Mouse (Mus musculus) kidney, embryonic 15.5 days (tissue): Measurements from ENCODE around the gene Uqcc1. TPM values are rescaled to one million over a fixed set of nuclear protein-coding genes. Genes with fewer than 3 reads are reported as not detected.

Experiments
- ATAC-seq: fragments of 200-750 bp; cut with Nextera tagmentation; replicated peaks from 2 replicates; pipeline ENCODE4 v1.8.0; 2017; ENCODE audit warnings: moderate TSS enrichment; ENCODE audit not compliant: low FRiP score
- H3K27ac ChIP-seq: fragments of 300-500 bp; sonication (generic); 2 replicates; pipeline ENCODE4 v1.5.1; 2015; ENCODE audit warnings: mild to moderate bottlenecking, inconsistent platforms
- H3K27me3 ChIP-seq: fragments of 300-500 bp; sonication (generic); 2 replicates; pipeline ENCODE4 v1.6.1; 2015; ENCODE audit warnings: inconsistent platforms
- H3K36me3 ChIP-seq: fragments of 300-500 bp; sonication (generic); 2 replicates; pipeline ENCODE4 v1.6.1; 2015; ENCODE audit warnings: inconsistent platforms
- H3K4me1 ChIP-seq: fragments of 300-500 bp; sonication (generic); 2 replicates; pipeline ENCODE4 v1.6.1; 2015; ENCODE audit warnings: inconsistent platforms
- H3K4me2 ChIP-seq: fragments of 300-500 bp; sonication (generic); 2 replicates; pipeline ENCODE4 v1.6.1; 2015; ENCODE audit warnings: moderate library complexity, mild to moderate bottlenecking, inconsistent platforms
- H3K4me3 ChIP-seq: fragments of 300-500 bp; sonication (generic); replicated peaks from 2 replicates; pipeline ENCODE4 v1.5.1; 2015; ENCODE audit warnings: mild to moderate bottlenecking, inconsistent platforms
- H3K9ac ChIP-seq: fragments of 300-500 bp; sonication (generic); 2 replicates; pipeline ENCODE4 v1.6.1; 2015; ENCODE audit warnings: mild to moderate bottlenecking, inconsistent platforms
- H3K9me3 ChIP-seq: fragments of 300-500 bp; sonication (generic); replicated peaks from 2 replicates; pipeline ENCODE4 v1.6.1; 2016; ENCODE audit warnings: inconsistent platforms
- WGBS: fragments of 180-500 bp; shearing (Covaris S2); methylation state at CpG from one replicate; pipeline ENCODE4 v1.1.7; 2015; ENCODE audit warnings: mixed read lengths; 5-methylcytosine and 5-hydroxymethylcytosine counted together
- polyA plus RNA-seq: library from polyadenylated mRNA; unstranded; fragments of >200 nt; fragmentation: Nextera tagmentation; extraction: Ambion mirVana; gene quantifications from 2 replicates; pipeline ENCODE4 v1.2.1, GENCODE M21; 2015

Uqcc1 gene
- polyA plus RNA-seq, 1 experiment from 2014 or later: 66.6 TPM

GRCm38 (mm10) chr2:155873636-155874035, 56.5 kb downstream of the Uqcc1 start:
- no peak for ATAC-seq
- Histone ChIP-seq H3K27me3 (no peaks in the 10 kb centered on the region), H3K4me2 (no peak overlapping the region), H3K4me3 (no peak overlapping the region), H3K36me3 (peaks cover 44% of the 10 kb centered on the region), H3K9ac (no peak overlapping the region), H3K27ac (no peak overlapping the region), H3K9me3 (no peaks in the 10 kb centered on the region), H3K4me1 (peaks cover 14% of the 10 kb centered on the region)
- WGBS: 57% methylated on average over 6 of the region's 6 CpGs

DNA sequence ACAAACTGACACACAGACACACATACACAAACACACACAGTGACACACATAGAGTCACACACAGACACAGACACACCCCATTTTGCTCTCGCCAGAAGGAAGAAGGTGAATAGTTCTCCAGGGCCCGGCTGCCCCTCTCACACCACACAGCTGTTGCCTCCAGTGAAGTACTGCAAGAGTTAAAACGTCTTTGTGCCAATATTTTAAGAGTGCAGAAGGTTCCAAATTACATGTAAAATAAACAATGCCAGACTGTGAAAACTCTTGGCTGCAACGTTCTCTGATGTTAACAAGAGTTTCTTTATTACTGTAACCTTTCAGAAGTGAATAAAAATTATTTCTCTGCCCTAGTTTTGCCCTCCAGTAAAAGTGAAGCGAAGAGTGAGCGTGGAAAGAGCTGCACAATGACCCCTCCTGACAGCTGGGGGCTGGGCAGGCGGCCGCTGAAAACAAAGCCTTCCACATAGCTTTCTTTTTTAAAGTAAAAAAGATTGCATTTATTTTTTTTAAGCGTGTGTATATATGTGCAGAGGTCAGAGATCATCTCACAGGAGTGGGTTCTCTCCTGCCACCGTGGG, 57.1 kb downstream of the Uqcc1 start:
- no peak overlapping the region for H3K27ac ChIP-seq
- H3K4me3 ChIP-seq: no peak overlapping the region
- H3K9me3 ChIP-seq: no peaks in the 10 kb centered on the region
- H3K4me2 ChIP-seq: no peak overlapping the region
- H3K4me1 ChIP-seq: peaks cover 14% of the 10 kb centered on the region
- WGBS: 37% methylated on average over 10 of the region's 10 CpGs
- no peaks in the 10 kb centered on the region for H3K27me3 ChIP-seq
- no peak for ATAC-seq
- peaks cover 48% of the 10 kb centered on the region for H3K36me3 ChIP-seq
- no peak overlapping the region for H3K9ac ChIP-seq

- Histone ChIP-seq H3K9me3 (no peaks in the 10 kb centered on the region), H3K4me3 (no peak overlapping the region), H3K4me2 (no peak overlapping the region), H3K4me1 (peaks cover 14% of the 10 kb centered on the region), H3K9ac (no peak overlapping the region), H3K27ac (no peak overlapping the region), H3K27me3 (no peaks in the 10 kb centered on the region), H3K36me3 (peaks cover 52% of the 10 kb centered on the region)
- 56% methylated on average over 8 of the region's 8 CpGs for WGBS
- ATAC-seq: no peak
Observed at GRCm38 (mm10) chr2:155872486-155872885, 57.6 kb downstream of the Uqcc1 start.

DNA sequence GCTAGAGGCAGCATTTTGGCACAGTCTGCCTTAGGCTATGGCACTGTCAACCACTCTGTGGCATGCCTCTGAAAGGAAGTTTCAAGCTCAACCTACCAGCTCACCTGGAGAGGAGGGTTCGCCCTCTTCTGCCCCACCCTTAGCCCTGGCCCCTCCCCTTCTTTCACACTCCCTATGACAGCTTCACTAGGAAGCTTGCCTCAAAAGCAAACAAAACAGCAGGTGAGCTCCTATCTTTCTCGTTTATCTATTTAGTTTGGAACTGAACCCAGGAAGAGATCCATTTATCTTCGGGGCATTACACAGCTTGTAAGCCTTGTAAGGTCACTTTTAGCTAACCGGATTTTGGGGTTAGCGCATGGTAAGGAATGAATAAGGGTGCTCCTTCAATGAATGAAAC, 60.3 kb downstream of the Uqcc1 start:
- Histone ChIP-seq H3K27ac (no peak overlapping the region), H3K27me3 (no peaks in the 10 kb centered on the region), H3K36me3 (peaks cover 25% of the 10 kb centered on the region), H3K9me3 (no peaks in the 10 kb centered on the region), H3K4me3 (no peak overlapping the region), H3K4me1 (peaks cover 14% of the 10 kb centered on the region), H3K9ac (no peak overlapping the region), H3K4me2 (no peak overlapping the region)
- ATAC-seq: no peak
- 62% methylated on average over 5 of the region's 5 CpGs for WGBS

DNA sequence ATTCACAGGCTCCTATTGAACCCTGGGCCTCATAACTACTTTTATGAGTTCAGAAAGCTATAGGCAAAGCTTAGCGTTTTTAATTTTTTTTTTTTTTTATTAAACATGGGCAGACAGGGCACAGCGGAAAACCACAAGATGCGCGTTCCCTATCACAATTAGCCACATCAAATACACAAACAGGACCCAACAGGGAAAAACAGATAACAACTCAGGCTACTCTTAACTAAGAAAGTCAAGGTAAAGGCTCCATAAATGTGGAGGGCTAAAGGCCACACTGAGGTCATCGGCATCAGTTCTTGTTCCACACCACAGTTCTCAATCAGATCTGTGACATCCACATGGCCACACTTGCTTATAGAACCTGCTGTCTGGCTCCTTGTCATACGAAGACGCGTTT, 61.8 kb downstream of the Uqcc1 start:
- H3K27ac ChIP-seq: no peak overlapping the region
- no peaks in the 10 kb centered on the region for H3K9me3 ChIP-seq
- peaks cover 18% of the 10 kb centered on the region for H3K4me1 ChIP-seq
- no peaks in the 10 kb centered on the region for H3K27me3 ChIP-seq
- no peak overlapping the region for H3K4me3 ChIP-seq
- no peak overlapping the region for H3K4me2 ChIP-seq
- H3K9ac ChIP-seq: no peak overlapping the region
- ATAC-seq: no peak
- WGBS: 96% methylated on average over 8 of the region's 8 CpGs
- H3K36me3 ChIP-seq: peaks cover 17% of the 10 kb centered on the region

GRCm38 (mm10) chr2:155863301-155863867, 66.7 kb downstream of the Uqcc1 start:
- peak; percentile 81 for ATAC-seq
- 21% methylated on average over 11 of the region's 11 CpGs for WGBS

DNA sequence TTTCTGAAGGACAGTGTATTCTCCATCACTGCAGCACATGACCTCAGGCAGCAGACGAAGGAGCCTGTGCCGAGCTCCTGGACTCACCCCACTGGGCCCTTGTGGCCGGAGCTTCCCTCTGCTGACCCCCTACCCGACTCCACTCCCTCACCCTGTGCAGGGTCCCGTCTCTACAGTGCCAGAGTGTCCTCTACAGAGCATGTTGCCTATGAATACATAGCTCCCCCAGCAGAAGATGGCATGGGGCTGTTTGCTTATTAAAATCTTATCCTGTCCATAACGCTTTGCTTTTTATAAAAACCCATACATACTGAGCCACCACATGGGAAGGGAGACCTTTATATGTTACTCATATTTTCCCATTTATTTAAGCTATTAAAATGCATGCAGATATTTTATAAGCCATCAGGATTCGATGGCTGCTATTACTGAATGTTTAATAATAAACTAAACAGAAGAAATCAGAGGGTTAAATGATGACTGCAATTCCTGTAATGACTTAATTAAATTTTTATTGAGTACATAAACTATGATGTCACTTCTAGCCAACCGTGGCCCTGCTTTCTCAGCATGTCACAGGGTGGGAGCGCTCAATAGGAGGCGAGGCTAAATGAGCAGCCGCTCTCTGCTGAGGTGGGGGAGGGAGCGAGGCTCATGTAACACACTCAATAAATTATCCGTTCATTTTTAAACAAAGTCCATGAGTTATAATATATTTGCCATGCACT, 67.4 kb downstream of the Uqcc1 start:
- 31% methylated on average over 13 of the region's 13 CpGs for WGBS
- Histone ChIP-seq H3K9ac (no peak overlapping the region), H3K36me3 (peaks cover 18% of the 10 kb centered on the region), H3K4me1 (peaks cover 21% of the 10 kb centered on the region), H3K27me3 (no peaks in the 10 kb centered on the region), H3K4me2 (peak overlapping the region; percentile 36), H3K9me3 (no peaks in the 10 kb centered on the region), H3K27ac (peak overlapping the region; percentile 42; the same call in 1 of the 2 replicates), H3K4me3 (no peak overlapping the region)
- ATAC-seq: peak; percentile 88

More at GRCm38 (mm10) chr2:155863301-155863867, 66.7 kb downstream of the Uqcc1 start:
- no peak overlapping the region for H3K9ac ChIP-seq
- H3K36me3 ChIP-seq: peaks cover 18% of the 10 kb centered on the region; the same call in 1 of the 2 replicates
- no peaks in the 10 kb centered on the region for H3K9me3 ChIP-seq
- peak overlapping the region; percentile 42; the same call in 1 of the 2 replicates for H3K27ac ChIP-seq
- peaks cover 21% of the 10 kb centered on the region for H3K4me1 ChIP-seq
- H3K4me3 ChIP-seq: no peak overlapping the region
- peak overlapping the region; percentile 36 for H3K4me2 ChIP-seq
- no peaks in the 10 kb centered on the region for H3K27me3 ChIP-seq

DNA sequence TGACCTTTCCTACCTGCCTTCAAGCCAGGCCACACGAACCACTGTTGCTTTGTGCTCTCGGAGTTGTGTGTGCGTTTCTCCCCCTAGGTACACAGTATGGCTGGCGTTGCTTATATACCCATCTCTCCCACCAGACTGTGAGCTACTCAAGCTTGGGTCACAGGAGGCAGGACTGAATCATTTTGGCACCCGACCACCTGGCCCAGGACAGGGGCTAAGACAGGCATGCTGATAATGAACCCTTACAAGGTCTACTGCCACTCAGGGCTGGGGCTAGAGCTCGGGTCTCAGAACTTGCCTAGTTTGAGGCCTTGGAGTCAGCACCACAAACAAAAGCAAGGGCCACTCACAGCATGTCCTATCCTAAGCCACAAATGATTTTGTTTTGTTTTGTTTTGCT, 68.5 kb downstream of the Uqcc1 start:
- H3K4me3 ChIP-seq: no peak overlapping the region
- ATAC-seq: no peak
- H3K36me3 ChIP-seq: peaks cover 25% of the 10 kb centered on the region
- H3K27me3 ChIP-seq: no peaks in the 10 kb centered on the region
- 87% methylated on average over 6 of the region's 6 CpGs for WGBS
- H3K9me3 ChIP-seq: no peaks in the 10 kb centered on the region
- H3K4me1 ChIP-seq: peaks cover 21% of the 10 kb centered on the region
- H3K4me2 ChIP-seq: no peak overlapping the region
- H3K27ac ChIP-seq: no peak overlapping the region
- no peak overlapping the region for H3K9ac ChIP-seq

- no peaks in the 10 kb centered on the region for H3K9me3 ChIP-seq
- no peak overlapping the region for H3K4me3 ChIP-seq
- peaks cover 36% of the 10 kb centered on the region for H3K36me3 ChIP-seq
- no peak for ATAC-seq
- no peak overlapping the region for H3K9ac ChIP-seq
- H3K4me1 ChIP-seq: peaks cover 21% of the 10 kb centered on the region
- no peak overlapping the region for H3K27ac ChIP-seq
- 84% methylated on average over 7 of the region's 7 CpGs for WGBS
- no peaks in the 10 kb centered on the region for H3K27me3 ChIP-seq
- no peak overlapping the region for H3K4me2 ChIP-seq
Observed at GRCm38 (mm10) chr2:155860102-155860501, 70.0 kb downstream of the Uqcc1 start.

DNA sequence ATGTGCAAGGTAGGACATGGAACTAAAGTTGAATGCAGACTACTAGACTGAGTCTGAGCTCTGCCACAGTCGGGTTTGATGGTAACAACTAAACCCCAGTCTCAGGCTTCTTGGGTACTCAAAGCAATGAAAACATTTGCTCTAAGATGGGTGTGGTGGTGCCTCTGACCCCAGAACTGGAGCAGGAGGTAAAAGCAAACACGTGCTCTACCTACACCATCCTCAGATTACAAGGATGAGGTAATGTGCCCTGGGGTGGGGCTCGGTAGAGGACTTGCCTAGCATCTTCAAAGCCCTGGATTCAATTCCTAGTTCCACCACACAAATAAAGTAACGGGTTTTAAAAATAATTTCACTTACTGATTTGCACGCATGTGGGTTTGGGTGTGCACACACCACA, 77.6 kb downstream of the Uqcc1 start:
- no peak overlapping the region for H3K4me2 ChIP-seq
- no peaks in the 10 kb centered on the region for H3K27me3 ChIP-seq
- no peaks in the 10 kb centered on the region for H3K9me3 ChIP-seq
- peaks cover 76% of the 10 kb centered on the region for H3K36me3 ChIP-seq
- 72% methylated on average over 5 of the region's 5 CpGs for WGBS
- H3K27ac ChIP-seq: no peak overlapping the region
- H3K4me3 ChIP-seq: no peak overlapping the region
- H3K4me1 ChIP-seq: no peaks in the 10 kb centered on the region
- H3K9ac ChIP-seq: no peak overlapping the region
- no peak for ATAC-seq

DNA sequence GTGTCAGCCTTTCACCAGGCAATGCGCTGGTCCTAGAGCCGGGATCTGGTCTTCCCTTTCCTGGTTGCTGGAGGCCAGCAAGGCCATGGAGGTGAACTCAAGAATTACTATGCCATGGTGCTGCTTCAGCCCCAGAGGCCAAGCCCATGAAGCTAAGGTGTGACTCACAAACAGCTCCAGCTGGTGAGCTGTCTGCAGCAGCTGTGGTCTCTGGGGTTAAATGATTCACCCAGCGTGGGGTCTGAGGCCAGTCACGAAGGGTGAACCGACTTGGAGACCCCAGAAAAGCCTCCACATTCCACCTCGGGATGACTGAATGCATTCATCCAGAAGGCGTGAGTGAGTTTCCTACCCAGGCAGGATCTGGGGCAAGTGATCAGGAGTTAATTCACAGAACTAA, 80.0 kb downstream of the Uqcc1 start:
- 84% methylated on average over 7 of the region's 7 CpGs for WGBS
- no peak overlapping the region for H3K9ac ChIP-seq
- no peak overlapping the region for H3K4me3 ChIP-seq
- no peak for ATAC-seq
- no peak overlapping the region for H3K27ac ChIP-seq
- H3K4me1 ChIP-seq: no peaks in the 10 kb centered on the region
- no peaks in the 10 kb centered on the region for H3K9me3 ChIP-seq
- no peaks in the 10 kb centered on the region for H3K27me3 ChIP-seq
- H3K4me2 ChIP-seq: no peak overlapping the region
- peaks cover 82% of the 10 kb centered on the region for H3K36me3 ChIP-seq

DNA sequence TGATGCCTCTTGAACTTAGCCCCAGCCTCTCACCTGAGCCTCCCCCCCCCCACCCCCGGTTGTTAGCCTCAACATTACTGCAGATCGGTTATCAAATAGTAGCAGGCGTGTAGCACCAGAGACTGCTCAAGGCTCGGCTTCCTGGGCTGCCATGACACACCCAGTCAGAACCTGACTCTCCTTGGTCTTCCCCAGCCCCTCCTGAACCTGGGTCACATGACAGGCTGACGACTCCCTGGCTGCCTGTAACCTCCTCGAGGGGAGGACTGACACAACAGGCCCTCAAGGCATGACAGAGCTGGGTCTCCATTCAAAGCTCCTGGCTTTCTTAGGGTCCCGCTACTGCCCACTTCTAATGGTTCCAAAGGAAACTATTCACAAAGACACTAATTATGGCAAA, 80.6 kb downstream of the Uqcc1 start:
- no peaks in the 10 kb centered on the region for H3K27me3 ChIP-seq
- no peak overlapping the region for H3K9ac ChIP-seq
- WGBS: 60% methylated on average over 7 of the region's 7 CpGs

More for the DNA sequence above, 80.6 kb downstream of the Uqcc1 start:
- H3K4me3 ChIP-seq: no peak overlapping the region
- no peak overlapping the region for H3K27ac ChIP-seq
- no peak for ATAC-seq
- H3K9me3 ChIP-seq: no peaks in the 10 kb centered on the region
- peaks cover 82% of the 10 kb centered on the region for H3K36me3 ChIP-seq
- no peaks in the 10 kb centered on the region for H3K4me1 ChIP-seq
- H3K4me2 ChIP-seq: no peak overlapping the region
